Mouse (Mus musculus) liver, embryonic 12.5 days (tissue): ENCODE results near the gene Mipol1. TPM values are rescaled to one million over a fixed set of nuclear protein-coding genes. Genes with fewer than 3 reads are reported as not detected.

Experiments
- ATAC-seq: fragments of 200-750 bp; cut with Nextera tagmentation; 2 replicates; pipeline ENCODE4 v1.8.0; 2017; ENCODE audit warnings: moderate number of reproducible peaks, mild to moderate bottlenecking, moderate library complexity
- H3K27ac ChIP-seq: fragments of 300-500 bp; sonication (generic); 2 replicates; pipeline ENCODE4 v1.5.1; 2016; ENCODE audit warnings: mild to moderate bottlenecking
- H3K27me3 ChIP-seq: fragments of 300-500 bp; sonication (generic); replicated peaks from 2 replicates; pipeline ENCODE4 v1.6.1; 2016; ENCODE audit warnings: mild to moderate bottlenecking, moderate library complexity
- H3K36me3 ChIP-seq: fragments of 300-500 bp; sonication (generic); 2 replicates; pipeline ENCODE4 v1.6.1; 2016; ENCODE audit warnings: mild to moderate bottlenecking, moderate library complexity
- H3K4me1 ChIP-seq: fragments of 300-500 bp; sonication (generic); 2 replicates; pipeline ENCODE4 v1.6.1; 2016
- H3K4me2 ChIP-seq: fragments of 300-500 bp; sonication (generic); 2 replicates; pipeline ENCODE4 v1.6.1; 2016; ENCODE audit warnings: mild to moderate bottlenecking, moderate library complexity
- H3K4me3 ChIP-seq: fragments of 300-500 bp; sonication (generic); 2 replicates; pipeline ENCODE4 v1.5.1; 2016; ENCODE audit warnings: mild to moderate bottlenecking, moderate library complexity
- H3K9ac ChIP-seq: fragments of 300-500 bp; sonication (generic); 2 replicates; pipeline ENCODE4 v1.6.1; 2016; ENCODE audit warnings: mild to moderate bottlenecking, moderate library complexity
- H3K9me3 ChIP-seq: fragments of 300-500 bp; sonication (generic); replicated peaks from 2 replicates; pipeline ENCODE4 v1.6.1; 2016; ENCODE audit warnings: mild to moderate bottlenecking, moderate library complexity
- whole genome bisulfite sequencing: fragments of 180-500 bp; shearing (Covaris S2); methylation state at CpG from one replicate; pipeline ENCODE4 v1.1.7; 2016; ENCODE audit not compliant: insufficient replicate concordance; 5-methylcytosine and 5-hydroxymethylcytosine counted together
- polyA plus RNA-seq: library from polyadenylated mRNA; unstranded; fragments of >200 nt; fragmentation: Nextera tagmentation; extraction: Ambion mirVana; gene quantifications from 2 replicates; pipeline ENCODE4 v1.2.1, GENCODE M21; 2016

The Mipol1 gene
- polyA plus RNA-seq, result 5.4 and 6.1 TPM in 2 replicates

GRCm38 (mm10) chr12:57230192-57230706, at the start of gene Mipol1, which contains the start of gene Prps1l3:
Gene Mipol1, plus strand, starts transcription at chr12:57230427.
Gene Prps1l3, plus strand, starts transcription at chr12:57230412.
- Histone ChIP-seq H3K4me2 (peak within 1 kb of the TSS; percentile 88), H3K9me3 (no peaks in the 10 kb centered on the region), H3K9ac (peak within 1 kb of the TSS; percentile 92), H3K4me3 (peak within 1 kb of the TSS; percentile 86), H3K4me1 (peaks cover 32% of the 10 kb centered on the region), H3K27me3 (no peaks in the 10 kb centered on the region), H3K27ac (peak within 1 kb of the TSS; percentile 96), H3K36me3 (peaks cover 9% of the 10 kb centered on the region)
- 3% methylated on average over 58 of the region's 58 CpGs for whole genome bisulfite sequencing
- peak; percentile 96 for ATAC-seq

- WGBS, result 37% methylated on average over 2 of the region's 2 CpGs
- peak overlapping the region; percentile 76 for H3K27ac ChIP-seq
- peak overlapping the region; percentile 53 for H3K4me2 ChIP-seq
- no peaks in the 10 kb centered on the region for H3K27me3 ChIP-seq
- ATAC-seq, result peak; percentile 85
- no peaks in the 10 kb centered on the region for H3K9me3 ChIP-seq
- peak overlapping the region; percentile 7; the same call in 1 of the 2 replicates for H3K4me3 ChIP-seq
- H3K36me3 ChIP-seq, result no peaks in the 10 kb centered on the region
- no peak overlapping the region; the same call in 1 of the 2 replicates for H3K9ac ChIP-seq
- H3K4me1 ChIP-seq, result peaks cover 48% of the 10 kb centered on the region
Observed at GRCm38 (mm10) chr12:57184401-57185147, 45.7 kb upstream of the Mipol1 start.

- Histone ChIP-seq H3K36me3 (no peaks in the 10 kb centered on the region), H3K27me3 (no peaks in the 10 kb centered on the region), H3K27ac (no peak overlapping the region), H3K4me3 (no peak overlapping the region), H3K9me3 (no peaks in the 10 kb centered on the region), H3K9ac (no peak overlapping the region), H3K4me1 (peaks cover 41% of the 10 kb centered on the region), H3K4me2 (no peak overlapping the region)
- WGBS, result 3% methylated on average over 1 of the region's 1 CpGs
- 0 out of 2 replicates have a peak, but pooled peaks have one; percentile 40 for ATAC-seq
Observed at GRCm38 (mm10) chr12:57185475-57185874, 44.8 kb upstream of the Mipol1 start.

- Histone ChIP-seq H3K9me3 (no peaks in the 10 kb centered on the region), H3K27me3 (no peaks in the 10 kb centered on the region), H3K9ac (no peak overlapping the region), H3K27ac (peak overlapping the region; percentile 81), H3K36me3 (no peaks in the 10 kb centered on the region; the same call in 1 of the 2 replicates), H3K4me1 (peaks cover 46% of the 10 kb centered on the region), H3K4me2 (peak overlapping the region; percentile 24; the same call in 1 of the 2 replicates), H3K4me3 (no peak overlapping the region)
- 20% methylated on average over 2 of the region's 2 CpGs for WGBS
- ATAC-seq, result peak; percentile 85
Observed at GRCm38 (mm10) chr12:57186126-57186525, 44.1 kb upstream of the Mipol1 start.

- no peaks in the 10 kb centered on the region for H3K9me3 ChIP-seq
- no peak overlapping the region for H3K9ac ChIP-seq
- H3K36me3 ChIP-seq, result peaks cover 7% of the 10 kb centered on the region; the same call in 1 of the 2 replicates
- peak overlapping the region; percentile 66; the same call in 1 of the 2 replicates for H3K27ac ChIP-seq
- ATAC-seq, result no peak
- H3K4me3 ChIP-seq, result no peak overlapping the region
- peaks cover 47% of the 10 kb centered on the region for H3K4me1 ChIP-seq
- WGBS, result 74% methylated on average over 4 of the region's 4 CpGs
- no peaks in the 10 kb centered on the region for H3K27me3 ChIP-seq
- no peak overlapping the region for H3K4me2 ChIP-seq
Observed at GRCm38 (mm10) chr12:57187032-57187431, 43.2 kb upstream of the Mipol1 start.

- Histone ChIP-seq H3K9me3 (no peaks in the 10 kb centered on the region), H3K4me2 (peak overlapping the region; percentile 86), H3K27me3 (no peaks in the 10 kb centered on the region), H3K27ac (peak overlapping the region; percentile 74), H3K4me3 (peak overlapping the region; percentile 81), H3K4me1 (peaks cover 46% of the 10 kb centered on the region), H3K36me3 (peaks cover 7% of the 10 kb centered on the region; the same call in 1 of the 2 replicates), H3K9ac (peak overlapping the region; percentile 60)
- 9% methylated on average over 3 of the region's 3 CpGs for WGBS
- peak; percentile 73 for ATAC-seq
Observed at GRCm38 (mm10) chr12:57194609-57195008, 35.6 kb upstream of the Mipol1 start.

GRCm38 (mm10) chr12:57196286-57196607, 34.0 kb upstream of the Mipol1 start:
- no peak for ATAC-seq
- peaks cover 7% of the 10 kb centered on the region; the same call in 1 of the 2 replicates for H3K36me3 ChIP-seq
- H3K4me3 ChIP-seq, result peak overlapping the region; percentile 81
- no peaks in the 10 kb centered on the region for H3K27me3 ChIP-seq
- peaks cover 41% of the 10 kb centered on the region for H3K4me1 ChIP-seq
- H3K9ac ChIP-seq, result peak overlapping the region; percentile 91
- no peaks in the 10 kb centered on the region for H3K9me3 ChIP-seq
- peak overlapping the region; percentile 100 for H3K27ac ChIP-seq
- peak overlapping the region; percentile 86 for H3K4me2 ChIP-seq
- WGBS, result 8% methylated on average over 8 of the region's 8 CpGs

GRCm38 (mm10) chr12:57196608-57197362, 33.4 kb upstream of the Mipol1 start:
- Histone ChIP-seq H3K9ac (peak overlapping the region; percentile 91), H3K27me3 (no peaks in the 10 kb centered on the region), H3K36me3 (peaks cover 2% of the 10 kb centered on the region; the same call in 1 of the 2 replicates), H3K4me2 (peak overlapping the region; percentile 86), H3K9me3 (no peaks in the 10 kb centered on the region), H3K27ac (peak overlapping the region; percentile 100), H3K4me1 (peaks cover 41% of the 10 kb centered on the region), H3K4me3 (peak overlapping the region; percentile 81)
- WGBS, result under 1% methylated on average over 59 of the region's 59 CpGs
- ATAC-seq, result peak; percentile 84

- Histone ChIP-seq H3K27me3 (no peaks in the 10 kb centered on the region), H3K4me1 (peaks cover 41% of the 10 kb centered on the region), H3K9ac (peak within 1 kb of the TSS; percentile 91), H3K36me3 (no peaks in the 10 kb centered on the region), H3K4me2 (peak within 1 kb of the TSS; percentile 86), H3K4me3 (peak within 1 kb of the TSS; percentile 81), H3K27ac (peak within 1 kb of the TSS; percentile 100), H3K9me3 (no peaks in the 10 kb centered on the region)
- peak; percentile 83 for ATAC-seq
- WGBS, result 18% methylated on average over 10 of the region's 10 CpGs
Observed at GRCm38 (mm10) chr12:57197363-57198026, 32.7 kb upstream of the Mipol1 start, which contains the start of gene Slc25a21. Gene Slc25a21, minus strand, starts transcription at chr12:57197472.

GRCm38 (mm10) chr12:57198269-57198668, 32.0 kb upstream of the Mipol1 start:
- H3K4me3 ChIP-seq, result peak overlapping the region; percentile 20; the same call in 1 of the 2 replicates
- H3K4me1 ChIP-seq, result peaks cover 37% of the 10 kb centered on the region
- ATAC-seq, result no peak
- peak overlapping the region; percentile 86 for H3K4me2 ChIP-seq
- H3K27ac ChIP-seq, result peak overlapping the region; percentile 100
- H3K9me3 ChIP-seq, result no peaks in the 10 kb centered on the region
- no peaks in the 10 kb centered on the region for H3K27me3 ChIP-seq
- H3K36me3 ChIP-seq, result no peaks in the 10 kb centered on the region
- H3K9ac ChIP-seq, result peak overlapping the region; percentile 52

GRCm38 (mm10) chr12:57199427-57199826, 30.8 kb upstream of the Mipol1 start:
- Histone ChIP-seq H3K36me3 (no peaks in the 10 kb centered on the region), H3K9ac (no peak overlapping the region), H3K4me1 (peaks cover 26% of the 10 kb centered on the region), H3K4me2 (no peak overlapping the region), H3K27ac (no peak overlapping the region), H3K4me3 (no peak overlapping the region), H3K27me3 (no peaks in the 10 kb centered on the region), H3K9me3 (no peaks in the 10 kb centered on the region)
- WGBS, result 82% methylated on average over 2 of the region's 2 CpGs
- no peak for ATAC-seq
